In genomic region chr10:67297175-67297855, GRCm38 (mm10) we compare ENCODE assay signal across 1 mouse cellular context.
TF ChIP-seq lines count a peak whose summit lies in the region.

No protein-coding gene starts in this region.

TF ChIP-seq in MEL, 35 proteins besides CTCF, POLR2A, EP300 and RAD21 (continued from another document):
- TF ChIP-seq SIN3A (IDR thresholded peaks at IDR 0.05; ENCODE audit: low read length), result peak; percentile 97
